Comparison of ENCODE assay signal across 18 mouse cellular contexts in genomic region chr2:120724176-120724575, GRCm38 (mm10).
"Had no signal": no experiment of that assay in that cellular context is flagged by ENCODE, and none has a peak within 500 bp of the region (broad histone marks: within the 10 kb centered on the region; RNA-seq: fewer than 3 reads in every experiment).

No protein-coding gene starts in this region.

- H3K27me3 ChIP-seq: liver, embryonic 13.5 days; neural tube, embryonic 12.5 days; neural tube, embryonic 15.5 days had no signal

- H3K9ac ChIP-seq: liver, embryonic 13.5 days; neural tube, embryonic 12.5 days; neural tube, embryonic 15.5 days had no signal

- DNase-seq: kidney, adult 18-20 months; kidney, postnatal 10 days; layer of hippocampus, postnatal 36 days; liver, embryonic 13.5 days; lung, adult 2 months; lung, postnatal 14 days; lung, postnatal 4 days; midbrain, embryonic 14.5 days; right cerebral cortex, adult 18-20 months; right cerebral cortex, postnatal 14 days; right cerebral cortex, postnatal 4 days; thymus, adult 18-20 months; thymus, postnatal 36 days had no signal

- H3K4me2 ChIP-seq: liver, embryonic 13.5 days; midbrain, embryonic 11.5 days; neural tube, embryonic 12.5 days; neural tube, embryonic 15.5 days had no signal

- H3K27ac ChIP-seq: left cerebral cortex, adult 2 months; liver, embryonic 13.5 days; neural tube, embryonic 12.5 days; neural tube, embryonic 15.5 days; stomach, postnatal 0 days had no signal

- H3K4me3 ChIP-seq: left cerebral cortex, adult 2 months; liver, embryonic 13.5 days; neural tube, embryonic 12.5 days; neural tube, embryonic 15.5 days had no signal
